Mouse (Mus musculus): ENCODE data around the gene Polr3c.
"Not testable (repeated sequence)": the region's sequence is repeated elsewhere in the genome, so short reads cannot be mapped to it uniquely, and the experiment has no call there.

Polr3c gene

DNA sequence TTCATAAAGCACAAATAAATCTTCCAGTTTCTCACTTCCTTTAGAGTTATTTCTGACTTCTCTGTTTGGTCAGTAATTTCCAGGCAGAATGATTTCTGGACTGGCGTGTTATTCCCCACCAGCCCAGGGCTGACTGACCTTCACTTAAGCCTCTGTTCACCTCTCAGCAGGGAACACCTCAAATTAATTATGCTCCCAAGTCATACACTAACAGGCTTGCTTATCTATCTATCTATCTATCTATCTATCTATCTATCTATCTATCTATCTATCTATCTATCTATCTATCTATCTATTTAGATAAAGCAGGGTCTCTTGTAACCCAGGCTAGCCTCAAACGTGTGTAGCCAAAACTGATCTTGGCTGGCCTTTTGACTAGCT lies 18.8 kb downstream of the Polr3c start:
- no peak for DNase-seq (ENCODE audit: extremely low spot score)

DNA sequence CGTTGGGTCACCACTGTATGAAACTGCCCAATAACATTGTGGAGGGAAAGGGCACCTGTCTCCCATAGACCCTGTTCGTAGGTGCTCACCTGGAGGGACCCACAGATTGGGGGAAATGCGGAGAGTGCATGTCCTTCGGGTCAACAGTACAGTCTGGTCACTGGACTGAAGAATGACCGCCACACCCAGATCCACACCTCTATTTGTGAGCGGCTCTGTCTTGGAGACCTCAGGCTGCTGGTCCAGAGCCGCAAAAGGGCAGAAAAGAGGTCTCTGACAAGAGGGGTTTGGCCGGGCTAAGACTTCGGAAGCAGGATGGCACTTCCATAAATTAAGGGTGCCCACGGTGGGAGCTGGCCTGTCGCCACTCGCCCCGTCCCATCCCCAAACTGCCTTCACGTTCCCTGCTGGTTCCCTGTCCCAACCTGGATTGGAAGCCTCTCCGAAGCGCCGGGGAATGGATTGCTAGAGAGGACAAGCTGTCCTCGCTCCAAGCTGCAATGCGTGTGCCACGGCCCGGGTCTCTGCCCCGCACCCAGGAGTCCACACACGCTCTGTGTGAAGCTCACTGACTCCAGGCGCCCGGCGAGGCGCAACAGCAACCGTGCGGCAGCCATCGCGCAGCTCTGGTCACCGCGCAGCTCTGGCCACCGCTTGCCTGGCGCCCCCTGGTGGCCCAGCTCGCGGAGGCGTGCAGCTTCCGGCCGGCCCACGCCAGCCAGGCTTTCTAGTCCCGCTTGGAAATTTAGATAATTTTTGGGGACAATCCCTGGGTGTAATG lies 19.3 kb downstream of the Polr3c start, which contains the start of gene Nudt17:
TSS of gene Nudt17 (minus strand) at position 660 of the 781 bp plus-strand sequence.
- peak; percentile 82 for DNase-seq (ENCODE audit: extremely low spot score)

DNA sequence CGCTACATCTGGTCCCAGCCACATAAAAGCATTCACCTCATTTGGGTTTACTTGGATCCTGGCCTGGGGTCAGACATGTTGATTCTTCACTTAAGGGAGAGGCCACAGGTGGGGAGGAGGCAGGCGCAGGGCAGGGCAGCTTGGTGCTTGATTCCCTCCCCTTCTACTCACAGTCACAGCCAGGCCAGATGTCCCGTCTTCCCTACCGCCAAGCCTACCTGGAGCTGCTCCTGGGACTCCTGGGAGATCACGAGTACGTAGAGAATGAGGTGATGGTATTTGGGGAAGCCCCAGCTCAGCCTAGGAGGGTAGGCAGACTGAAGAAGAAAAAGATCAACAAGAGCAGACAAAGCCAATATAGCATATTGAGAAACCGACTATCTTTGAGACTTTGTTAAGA lies 20.4 kb downstream of the Polr3c start:
- DNase-seq (ENCODE audit: extremely low spot score): no peak

DNA sequence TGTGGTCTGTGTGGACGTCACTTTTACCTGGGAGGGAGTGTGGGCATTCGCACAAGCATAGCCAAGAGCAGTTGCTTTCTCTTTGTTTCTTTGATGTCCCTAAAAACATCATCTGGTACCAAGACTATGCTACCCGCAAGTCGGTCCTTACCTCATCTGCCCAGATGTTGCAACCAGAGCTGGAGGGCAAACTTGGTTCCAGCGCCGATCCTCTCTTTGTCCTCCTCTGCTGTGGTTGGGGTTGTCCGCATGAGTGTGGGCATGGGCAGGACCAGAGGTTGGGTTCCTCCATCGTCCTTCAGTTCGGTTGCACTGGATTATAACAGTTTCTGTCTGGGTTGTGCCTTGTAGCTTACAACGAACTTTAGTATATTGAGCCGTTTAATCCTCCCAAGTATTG lies 21.2 kb downstream of the Polr3c start:
- DNase-seq (ENCODE audit: extremely low spot score): no peak

DNA sequence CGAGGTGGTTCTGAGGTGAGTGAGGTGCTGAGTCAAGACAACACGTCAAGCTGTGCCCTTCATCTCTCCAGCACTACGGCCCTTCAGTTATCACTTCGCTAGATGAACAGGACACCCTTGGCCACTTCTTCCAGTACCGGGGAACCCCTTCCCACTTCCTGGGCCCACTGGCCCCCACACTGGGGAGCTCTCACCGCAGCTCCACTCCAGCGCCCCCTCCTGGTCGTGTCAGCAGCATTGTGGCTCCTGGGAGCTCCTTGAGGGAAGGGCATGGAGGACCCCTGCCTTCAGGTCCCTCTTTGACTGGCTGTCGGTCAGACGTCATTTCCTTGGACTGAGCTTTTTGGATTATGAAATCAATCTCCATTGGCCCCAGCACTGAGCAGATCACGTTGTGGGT lies 22.6 kb downstream of the Polr3c start:
- no peak for DNase-seq (ENCODE audit: extremely low spot score)

DNA sequence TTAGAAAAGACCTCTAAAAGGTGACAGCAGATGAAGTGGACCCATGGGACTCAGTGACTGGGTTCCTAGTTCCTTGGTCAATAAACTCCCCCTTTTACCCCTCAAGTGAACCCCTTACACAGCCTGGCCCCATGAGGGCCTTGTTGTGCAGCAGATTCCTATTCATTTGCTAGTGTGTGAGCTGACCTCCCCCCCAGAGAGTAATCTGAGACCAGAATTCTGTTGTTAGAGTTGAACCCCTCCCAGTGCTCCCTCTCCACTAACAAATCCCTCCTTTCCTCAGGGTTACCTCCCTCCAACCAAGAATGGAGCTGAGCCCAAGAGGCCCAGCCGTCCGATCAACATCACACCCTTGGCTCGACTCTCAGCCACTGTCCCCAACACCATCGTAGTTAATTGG lies 26.4 kb downstream of the Polr3c start:
- no peak for DNase-seq (ENCODE audit: extremely low spot score)

DNA sequence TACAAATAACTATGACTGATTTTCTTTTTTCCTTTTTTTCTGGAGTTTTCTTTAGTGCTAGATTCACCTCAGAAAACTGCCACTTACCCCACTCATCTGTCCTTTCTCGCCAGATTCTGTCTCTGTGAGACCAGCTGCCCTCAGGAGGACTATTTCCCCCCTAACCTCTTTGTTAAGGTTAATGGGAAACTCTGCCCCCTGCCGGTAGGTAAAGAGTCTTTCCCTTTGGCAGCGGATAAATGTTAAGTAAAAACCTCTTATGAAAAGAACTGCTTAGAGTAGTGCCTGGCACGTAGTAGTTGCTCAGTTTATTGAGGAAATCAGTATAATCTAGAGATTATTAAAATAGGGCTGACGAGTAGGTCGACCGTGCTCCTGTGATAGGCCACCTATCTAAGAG lies 27.1 kb downstream of the Polr3c start:
- no peak for DNase-seq (ENCODE audit: extremely low spot score)

DNA sequence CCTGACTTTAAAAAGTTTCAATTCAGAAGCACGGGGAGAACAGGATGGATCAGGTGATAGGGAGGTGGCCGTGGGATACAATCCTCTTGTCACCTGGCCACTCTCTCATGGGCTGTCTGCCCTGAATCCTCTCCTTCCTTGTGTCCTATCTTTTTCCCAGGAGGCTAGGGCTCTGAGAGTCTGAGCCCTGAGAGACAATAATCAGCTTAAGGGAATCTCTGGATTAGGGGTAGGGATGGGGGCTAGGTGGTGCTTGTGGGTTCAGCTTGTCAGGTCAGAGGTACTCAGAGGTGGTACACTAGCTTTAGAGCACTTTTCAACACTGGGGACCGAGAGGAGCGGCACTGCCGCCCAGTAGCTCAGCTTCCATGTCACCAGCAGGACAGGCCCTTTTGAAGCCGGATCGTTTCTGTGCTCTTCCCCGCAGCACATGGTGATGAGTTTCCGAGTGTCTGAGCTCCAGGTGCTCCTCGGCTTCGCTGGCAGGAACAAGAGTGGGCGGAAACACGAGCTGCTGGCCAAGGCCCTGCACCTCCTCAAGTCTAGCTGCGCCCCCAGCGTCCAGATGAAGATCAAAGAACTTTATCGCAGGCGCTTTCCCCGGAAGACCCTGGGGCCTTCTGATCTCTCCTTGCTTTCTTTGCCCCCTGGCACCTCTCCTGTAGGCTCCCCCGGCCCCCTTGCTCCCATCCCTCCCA lies 28.3 kb downstream of the Polr3c start:
- no peak for DNase-seq (ENCODE audit: extremely low spot score)

DNA sequence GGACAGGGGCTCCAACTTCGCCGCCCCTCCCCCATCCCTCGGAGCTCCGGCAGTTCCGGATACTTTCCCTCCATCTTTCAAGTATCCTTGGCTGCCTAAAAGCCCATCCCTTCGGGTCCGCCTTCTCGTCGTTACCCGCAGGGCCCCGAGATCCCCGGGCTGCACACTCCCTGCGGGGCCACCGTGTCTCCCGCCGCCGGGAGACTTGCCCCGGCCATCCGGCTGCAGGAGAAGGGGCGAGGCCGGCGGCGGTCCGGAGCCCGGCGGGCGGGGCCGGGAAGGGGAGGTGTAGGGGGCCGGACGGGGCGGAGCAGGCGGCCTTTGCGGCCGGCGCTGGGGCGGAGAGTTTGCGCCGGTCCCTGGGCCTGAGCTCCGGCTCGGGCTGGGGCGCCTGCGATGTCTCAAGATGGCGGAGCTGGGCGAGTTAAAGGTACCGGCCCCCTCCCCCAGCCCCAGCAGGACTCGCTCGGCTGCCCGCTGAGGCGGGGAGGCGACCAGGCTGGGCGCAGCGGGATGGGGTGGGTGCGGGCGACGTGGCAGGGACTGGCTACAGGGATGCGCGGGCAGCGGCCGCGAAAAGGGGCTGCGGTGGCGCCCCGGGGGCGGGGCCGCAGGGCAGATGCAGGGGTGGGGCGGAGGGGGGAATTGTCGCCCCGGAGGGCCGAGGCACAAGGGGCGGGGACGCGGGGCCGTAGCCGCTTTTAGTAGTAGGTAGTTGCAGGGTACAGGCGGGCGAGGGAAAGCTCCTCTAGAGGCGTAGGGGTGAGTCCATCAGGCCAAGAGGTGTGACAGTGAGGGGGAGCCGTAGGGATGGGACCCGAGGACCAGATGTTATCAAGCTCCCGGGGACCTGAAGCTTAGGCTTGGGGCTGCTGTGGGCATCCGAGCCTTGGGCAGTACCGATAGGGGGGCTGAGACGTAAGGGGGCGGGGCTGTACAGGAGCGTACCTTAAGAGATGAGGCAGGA lies 30.4 kb downstream of the Polr3c start:
- peak; percentile 95 for DNase-seq (ENCODE audit: extremely low spot score)

DNA sequence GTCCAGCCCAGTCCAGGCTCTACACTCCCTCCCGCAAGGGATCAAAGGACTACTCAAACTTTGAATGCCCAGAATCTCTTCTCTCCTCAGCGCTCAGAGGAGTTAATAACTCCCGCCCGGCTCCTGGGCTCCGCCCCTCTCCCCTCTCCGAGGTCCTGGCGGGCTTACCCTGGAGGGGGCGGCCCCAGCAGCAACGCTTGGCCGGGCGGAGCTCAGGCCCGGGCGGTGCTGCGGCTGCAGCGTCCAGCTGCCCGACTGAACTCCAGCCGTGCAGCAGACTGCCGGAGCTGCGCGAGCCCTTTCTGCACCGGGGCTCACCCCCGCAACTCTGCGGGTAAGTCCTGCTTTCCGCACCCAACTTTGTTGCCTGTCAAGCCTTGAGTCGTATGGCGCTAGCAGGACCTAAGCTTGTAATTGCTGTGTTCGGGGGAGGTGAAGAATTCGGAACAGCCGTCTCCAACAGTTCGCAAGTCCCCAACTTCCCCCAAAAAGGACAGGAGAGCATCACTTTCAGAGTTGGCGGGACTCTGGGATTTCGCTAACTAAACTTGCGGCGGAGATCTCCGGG lies 31.1 kb downstream of the Polr3c start, which contains the start of gene Pias3:
TSS of gene Pias3 (plus strand) at position 187 of the 568 bp plus-strand sequence.
- peak; percentile 84 for DNase-seq (ENCODE audit: extremely low spot score)

DNA sequence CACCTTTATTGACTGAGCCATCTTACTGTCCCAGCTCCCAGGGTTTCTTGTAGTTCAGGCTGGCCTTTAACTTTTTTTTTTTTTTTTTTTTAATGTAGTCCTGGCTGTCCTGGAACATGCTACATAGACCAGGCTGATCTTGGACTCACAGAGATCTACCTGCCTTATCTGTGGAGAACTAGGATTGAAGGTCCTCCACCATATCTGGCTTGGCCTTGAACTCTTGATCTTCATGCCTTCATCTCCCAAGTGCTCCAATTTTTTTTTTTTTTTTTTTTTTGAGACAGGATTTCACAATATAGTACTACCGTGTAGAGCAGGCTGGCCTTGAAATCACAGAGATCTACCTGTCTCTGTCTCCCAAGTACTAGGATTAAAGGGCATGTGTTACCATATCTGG lies 33.8 kb downstream of the Polr3c start:
- DNase-seq (ENCODE audit: extremely low spot score): no peak

DNA sequence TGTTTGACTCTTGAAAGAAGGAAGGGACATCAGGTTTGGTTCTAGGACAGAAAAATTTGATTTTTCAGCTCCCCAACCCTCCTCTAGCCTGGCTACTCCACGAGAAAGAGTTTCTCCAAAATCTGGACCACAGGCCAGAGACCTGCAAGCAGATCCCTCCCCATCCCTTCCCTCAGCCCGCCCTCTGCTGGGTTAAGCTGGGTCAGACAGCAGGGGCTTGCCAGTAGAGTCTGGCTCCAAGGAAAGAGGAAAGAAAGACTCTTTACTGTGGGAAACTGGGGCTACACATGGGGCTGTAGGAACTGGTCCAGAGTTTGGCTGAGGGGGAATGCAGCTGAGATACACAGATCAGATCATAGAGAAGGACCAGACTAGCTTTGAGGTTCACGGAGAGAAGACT lies 34.9 kb downstream of the Polr3c start:
- peak; percentile 57 for DNase-seq (ENCODE audit: extremely low spot score)

DNA sequence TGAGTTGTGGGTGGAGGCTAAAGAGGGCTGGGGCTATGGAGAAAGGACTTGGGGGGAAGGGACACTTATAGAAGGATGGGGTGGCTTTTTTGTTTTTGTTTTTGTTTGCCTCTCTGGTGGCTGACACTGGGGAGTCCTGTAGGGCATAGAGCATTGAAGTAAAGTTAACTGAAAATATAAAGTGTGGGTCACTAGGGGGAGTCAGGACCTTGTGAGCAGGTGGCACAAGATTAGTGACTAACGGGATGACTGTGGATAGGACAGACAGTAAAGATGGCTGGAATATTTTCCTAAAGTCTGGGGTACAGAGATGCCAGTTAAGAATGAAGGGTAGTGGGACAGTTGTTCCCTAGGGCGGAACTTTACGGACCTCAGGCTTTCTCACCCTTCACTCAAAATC lies 37.1 kb downstream of the Polr3c start:
- no peak for DNase-seq (ENCODE audit: extremely low spot score)

DNA sequence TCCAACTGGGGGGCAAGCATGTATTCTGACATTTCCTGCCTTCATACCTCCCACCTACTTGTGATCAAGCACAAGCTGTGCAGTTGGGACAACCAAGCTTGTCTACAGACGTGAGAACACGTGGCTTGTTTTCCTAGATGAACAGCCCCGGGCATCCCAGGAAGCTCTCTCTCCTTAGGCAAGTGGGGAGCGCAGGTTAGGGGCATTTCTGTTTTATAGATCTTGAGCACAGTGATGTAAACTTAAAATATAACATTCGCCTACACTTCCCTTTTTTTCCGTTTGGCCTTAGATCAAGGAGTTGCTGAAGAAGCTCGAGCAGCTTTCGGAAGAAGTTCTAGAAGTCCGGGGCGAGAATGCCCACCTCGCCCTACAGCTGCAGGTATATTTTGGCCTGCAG lies 38.6 kb downstream of the Polr3c start:
- DNase-seq (ENCODE audit: extremely low spot score): no peak

DNA sequence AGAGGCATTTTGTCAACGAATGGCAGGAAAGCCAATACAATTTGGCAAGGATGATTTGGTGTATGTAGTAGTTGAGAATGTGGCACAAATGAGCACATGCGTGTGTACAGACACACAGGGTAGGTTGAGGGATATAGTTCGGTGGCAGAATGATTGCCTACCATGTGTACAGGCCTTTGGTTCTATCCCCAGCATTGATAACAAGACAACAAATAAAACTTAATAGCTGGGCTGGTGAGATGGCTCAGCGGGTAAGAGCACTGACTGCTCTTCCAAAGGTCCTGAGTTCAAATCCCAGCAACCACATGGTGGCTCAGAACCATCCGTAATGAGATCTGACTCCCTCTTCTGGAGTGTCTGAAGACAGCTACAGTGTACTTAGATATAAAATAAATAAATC lies 41.4 kb downstream of the Polr3c start:
- not testable (repeated sequence) for DNase-seq (ENCODE audit: extremely low spot score)

DNA sequence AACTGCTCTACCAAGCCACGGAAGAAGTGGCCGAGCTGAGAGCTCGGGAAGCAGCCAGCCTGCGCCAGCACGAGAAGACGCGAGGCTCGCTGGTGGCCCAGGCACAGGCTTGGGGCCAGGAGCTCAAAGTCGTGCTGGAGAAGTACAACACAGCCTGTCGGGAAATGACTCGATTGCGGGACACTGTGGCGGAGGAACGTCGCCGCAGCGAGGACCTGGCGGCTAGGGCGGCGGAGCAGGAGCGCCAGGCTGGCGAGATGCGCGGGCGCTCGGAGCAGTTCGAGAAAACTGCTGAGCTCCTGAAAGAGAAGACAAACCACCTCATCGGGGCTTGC lies 42.6 kb downstream of the Polr3c start:
- no peak for DNase-seq (ENCODE audit: extremely low spot score)

DNA sequence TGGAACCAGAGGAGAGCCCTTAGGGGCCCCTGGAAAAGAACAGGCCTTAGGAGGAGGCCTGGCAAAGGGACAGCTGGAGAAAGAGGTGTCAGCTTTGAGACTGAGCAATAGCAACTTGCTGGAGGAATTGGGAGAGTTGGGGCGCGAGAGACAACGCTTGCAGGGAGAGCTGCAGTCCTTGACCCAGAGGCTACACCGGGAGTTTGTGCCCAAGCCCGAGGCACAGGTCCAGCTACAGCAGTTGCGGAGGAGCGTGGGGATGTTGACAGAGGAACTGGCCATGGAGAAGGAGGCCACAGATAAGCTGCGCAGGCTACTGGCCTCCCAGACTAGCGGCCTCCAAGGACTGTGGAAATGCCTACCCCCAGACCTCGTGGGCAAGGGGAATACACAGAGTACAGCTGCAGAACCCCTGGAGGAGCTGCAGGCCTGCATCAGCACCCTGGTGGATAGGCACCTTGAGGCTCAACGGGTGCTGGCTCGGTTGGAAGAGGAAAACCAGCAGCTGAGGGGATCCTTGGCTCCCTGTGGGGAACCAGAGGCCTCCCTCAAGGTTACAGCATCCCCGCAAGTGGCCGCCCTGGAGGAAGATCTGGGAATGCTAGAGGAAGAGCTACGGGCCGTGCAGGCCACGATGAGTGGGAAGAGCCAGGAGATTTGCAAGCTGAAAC lies 43.1 kb downstream of the Polr3c start:
- no peak for DNase-seq (ENCODE audit: extremely low spot score)

DNA sequence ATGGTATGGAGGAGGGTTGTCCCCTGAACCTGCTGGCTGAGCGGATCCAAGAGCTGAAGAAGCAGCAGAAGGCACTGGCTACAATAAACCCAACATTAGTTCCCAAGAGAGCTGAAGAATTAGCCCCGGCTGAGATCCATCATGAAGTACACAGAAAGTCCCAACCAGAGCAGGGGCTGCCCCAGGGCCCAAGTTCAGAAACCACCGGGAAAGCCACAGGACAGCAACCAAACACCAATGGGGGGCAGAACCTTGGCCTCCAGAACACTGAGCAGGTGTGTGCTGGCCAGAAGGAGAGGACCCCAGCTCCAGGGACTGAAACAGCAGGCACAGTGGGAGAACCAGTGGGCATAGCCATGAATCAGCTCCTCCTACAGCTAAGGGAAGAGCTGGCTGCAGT lies 43.9 kb downstream of the Polr3c start:
- DNase-seq (ENCODE audit: extremely low spot score): no peak

DNA sequence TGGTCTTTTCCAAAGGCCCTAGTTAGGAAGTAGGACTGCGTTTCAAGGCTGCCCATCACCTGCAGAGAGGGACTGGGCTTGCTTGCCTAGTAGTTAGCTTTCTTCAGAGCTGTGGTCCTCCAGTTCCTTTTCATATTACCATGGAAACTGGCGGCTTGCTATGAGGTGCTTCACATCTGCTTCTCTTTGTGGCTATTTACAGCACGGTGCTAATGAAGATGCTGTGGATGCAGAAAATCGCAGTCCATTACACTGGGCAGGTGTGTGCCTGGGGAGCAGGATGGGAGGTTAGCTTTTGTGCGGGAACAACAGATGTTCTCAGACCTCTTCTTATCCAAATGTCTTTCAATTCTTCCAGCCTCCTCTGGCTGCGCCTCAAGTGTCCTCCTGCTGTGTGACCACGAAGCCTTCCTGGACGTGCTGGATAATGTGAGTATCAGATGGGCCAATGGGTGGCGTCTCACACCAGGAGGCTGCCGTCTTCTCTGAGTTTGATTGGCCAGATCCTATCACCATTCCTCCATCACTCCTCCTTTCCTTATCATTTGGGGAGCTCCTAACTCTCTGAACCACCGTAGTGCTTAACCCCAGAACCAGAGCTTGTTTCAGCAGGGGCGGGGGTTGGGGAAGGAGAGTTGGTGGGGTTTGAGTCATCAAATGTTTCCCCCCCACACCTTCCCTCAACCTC lies 47.0 kb downstream of the Polr3c start:
- no peak for DNase-seq (ENCODE audit: extremely low spot score)

DNA sequence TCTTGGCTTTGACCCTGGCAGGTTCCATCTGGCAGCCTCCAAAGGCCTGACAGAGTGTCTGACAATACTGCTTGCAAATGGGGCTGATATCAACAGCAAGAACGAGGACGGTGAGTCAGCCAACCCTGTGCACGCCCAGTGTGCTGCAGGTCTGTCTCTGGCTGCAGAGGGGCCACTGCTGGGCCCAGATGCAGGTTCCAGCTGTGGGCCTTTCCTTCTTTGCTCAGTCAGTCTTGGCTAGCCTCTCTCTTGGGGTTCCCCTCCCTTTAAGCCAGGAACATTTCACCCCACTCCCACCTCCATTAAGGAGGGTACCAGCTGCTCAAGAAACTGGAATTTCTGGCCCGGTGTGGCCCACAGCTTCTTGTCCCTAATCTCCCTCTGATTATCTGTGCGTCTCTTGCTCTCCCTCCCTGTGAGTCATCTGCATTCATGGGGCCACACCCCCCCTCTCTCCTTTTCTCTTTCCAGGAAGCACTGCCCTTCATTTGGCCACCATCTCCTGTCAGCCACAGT lies 48.2 kb downstream of the Polr3c start:
- DNase-seq (ENCODE audit: extremely low spot score): no peak

DNA sequence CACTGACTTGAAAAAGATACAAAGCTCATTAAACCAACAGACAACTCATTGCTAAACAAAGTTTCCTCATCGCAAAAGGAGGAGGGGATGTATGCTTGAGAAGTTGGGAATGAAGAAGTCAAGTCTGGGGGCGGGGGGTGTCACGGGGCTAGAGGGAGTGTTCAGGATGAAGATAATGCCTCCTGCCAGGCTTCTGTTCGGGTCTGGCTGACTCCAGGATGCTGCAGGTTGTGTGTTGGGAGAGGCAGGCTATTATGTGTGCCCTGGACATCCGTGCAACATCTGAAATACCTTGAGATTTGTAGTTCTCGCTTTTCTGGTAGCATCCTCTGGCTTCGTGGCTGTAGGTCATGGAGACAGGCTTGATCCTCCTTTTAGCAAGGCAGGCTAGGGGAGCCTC lies 49.0 kb downstream of the Polr3c start:
- no peak for DNase-seq (ENCODE audit: extremely low spot score)

Measured in embryo, embryonic 9.5 days (tissue).